Mouse (Mus musculus) brain, embryonic 14.5 days (tissue): ENCODE data around the gene Grip1.

ENCODE experiments used
- CTCF ChIP-seq: fragments of 200-500 bp; IDR thresholded peaks from 2 replicates; pipeline ENCODE4 v1.5.1; 2012; ENCODE audit warnings: inconsistent platforms, mild to moderate bottlenecking, moderate library complexity, borderline replicate concordance; ENCODE audit not compliant: insufficient read depth, insufficient read length; ENCODE audit errors: extremely low read depth
- POLR2A ChIP-seq: fragments of 200-500 bp; IDR thresholded peaks from 2 replicates; pipeline ENCODE4 v1.6.1; 2012; ENCODE audit warnings: mild to moderate bottlenecking, inconsistent platforms, borderline replicate concordance; ENCODE audit not compliant: poor library complexity, insufficient read depth, insufficient read length, severe bottlenecking; ENCODE audit errors: extremely low read depth

DNA sequence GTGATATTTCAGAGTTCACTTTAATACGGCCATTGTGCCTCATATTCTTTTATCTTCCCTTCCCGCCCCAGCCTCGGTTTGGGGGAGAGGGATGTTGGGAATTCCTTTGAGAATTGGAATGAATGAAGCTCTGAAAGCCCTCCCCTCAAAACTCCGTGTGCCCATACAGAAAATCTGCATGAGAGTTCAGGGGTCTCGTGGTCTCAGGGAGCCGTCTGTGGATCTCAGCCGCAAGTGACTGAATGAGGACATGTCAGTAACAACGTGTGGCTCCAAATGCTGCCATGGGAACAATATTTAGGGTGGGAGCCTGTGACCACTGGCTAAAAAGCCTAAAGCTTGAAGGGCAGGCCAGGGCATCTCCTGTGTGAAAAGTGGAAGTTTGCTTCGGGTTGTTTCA, 91.1 kb downstream of the Grip1 start:
- TF ChIP-seq POLR2A (no peak), CTCF (no peak)
